ENCODE assay signal across 17 mouse cellular contexts in the genomic region with DNA sequence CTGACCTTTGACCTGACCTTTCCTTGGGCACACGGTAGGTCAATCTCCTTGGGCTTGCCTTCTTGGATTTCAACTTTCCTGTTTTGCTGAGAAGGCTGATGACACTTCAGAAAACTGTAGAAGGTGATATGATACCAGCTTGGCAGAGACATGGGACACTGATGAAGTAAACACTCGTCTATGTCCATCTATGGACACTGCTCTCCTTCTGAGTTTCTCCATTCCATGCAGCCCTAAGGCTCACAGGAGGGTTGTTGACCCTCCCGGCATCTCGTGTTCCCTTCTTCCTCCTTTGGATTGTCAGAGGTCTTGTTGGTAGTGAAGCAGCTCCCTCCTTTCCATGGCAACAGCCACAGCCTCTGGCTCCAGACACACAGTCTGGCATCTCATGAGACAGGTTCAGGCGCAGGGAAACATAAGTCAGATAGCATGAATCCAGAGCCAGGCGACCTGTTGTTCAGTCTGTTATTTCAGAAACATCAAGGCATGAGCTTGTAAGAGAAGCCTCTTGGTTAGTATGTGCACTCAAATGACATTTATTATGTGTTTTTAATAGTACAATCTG.
A peak's percentile ranks its signal among the peaks of the same experiment; 100 is the strongest.
DNase-seq lines count a peak whose midpoint lies in the region; ATAC-seq and TF ChIP-seq lines count a peak whose summit lies in the region.
"Had no signal": no experiment of that assay in that cellular context is flagged by ENCODE, and none has a peak within 500 bp of the region (broad histone marks: within the 10 kb centered on the region; RNA-seq: fewer than 3 reads in every experiment).

No protein-coding gene starts in this region.

- TF ChIP-seq CTCF in hindbrain, postnatal 0 days (IDR thresholded peaks at IDR 0.05; ENCODE audit: low read depth): no peak

- no peaks in the 10 kb centered on the region for H3K27me3 ChIP-seq in hindbrain, postnatal 0 days (ENCODE audit: insufficient read depth, low read length)
- no peaks in the 10 kb centered on the region for H3K27me3 ChIP-seq in hindbrain, embryonic 12.5 days
- H3K27me3 ChIP-seq: CH12.LX; limb, embryonic 15.5 days; midbrain, embryonic 15.5 days; neural tube, embryonic 12.5 days had no signal

- DNase-seq in cerebellum, postnatal 10 days: peak; percentile 9 to 10
- DNase-seq in cerebellum, adult 9-11 months: no peak
- peak; percentile 20 for DNase-seq in hindbrain, postnatal 0 days (ENCODE audit: low spot score)
- DNase-seq in embryo, embryonic 11 days: peak; percentile 9
- DNase-seq in layer of hippocampus, adult 8-10 months (ENCODE audit: low spot score in 2 of 2): peak; percentile 13 to 28
- DNase-seq in frontal cortex, adult 2 months (ENCODE audit: extremely low spot score in 1 of 2, low spot score in 1 of 2): no peak
- no peak for DNase-seq in cerebellum, postnatal 25 days
- DNase-seq: cerebellum, adult 18-20 months; kidney, adult 11 months; thymus, postnatal 25 days had no signal

- H3K4me1 ChIP-seq in hindbrain, postnatal 0 days (ENCODE audit: insufficient read depth, low read length): no peaks in the 10 kb centered on the region
- no peaks in the 10 kb centered on the region for H3K4me1 ChIP-seq in hindbrain, embryonic 12.5 days
- H3K4me1 ChIP-seq: midbrain, embryonic 15.5 days; neural tube, embryonic 12.5 days had no signal

- H3K27ac ChIP-seq in hindbrain, postnatal 0 days: no peak overlapping the region
- no peak overlapping the region for H3K27ac ChIP-seq in hindbrain, embryonic 12.5 days
- H3K27ac ChIP-seq: limb, embryonic 15.5 days; midbrain, embryonic 15.5 days; neural tube, embryonic 12.5 days had no signal

- no peak overlapping the region for H3K4me3 ChIP-seq in hindbrain, postnatal 0 days (ENCODE audit: low read length)
- H3K4me3 ChIP-seq in hindbrain, embryonic 12.5 days: no peak overlapping the region
- H3K4me3 ChIP-seq: limb, embryonic 15.5 days; midbrain, embryonic 15.5 days; neural tube, embryonic 12.5 days had no signal

- H3K36me3 ChIP-seq in hindbrain, postnatal 0 days (ENCODE audit: insufficient read depth, low read length): no peaks in the 10 kb centered on the region
- no peaks in the 10 kb centered on the region for H3K36me3 ChIP-seq in hindbrain, embryonic 12.5 days
- H3K36me3 ChIP-seq: limb, embryonic 15.5 days; midbrain, embryonic 15.5 days; neural tube, embryonic 12.5 days had no signal

- WGBS in hindbrain, postnatal 0 days: 61% methylated on average over 6 of the region's 6 CpGs
- 55% methylated on average over 6 of the region's 6 CpGs for WGBS in hindbrain, embryonic 12.5 days

- no peak overlapping the region for H3K4me2 ChIP-seq in hindbrain, postnatal 0 days (ENCODE audit: low read depth, low read length)
- no peak overlapping the region for H3K4me2 ChIP-seq in hindbrain, embryonic 12.5 days (replicated peaks)
- H3K4me2 ChIP-seq: limb, embryonic 15.5 days; lung, embryonic 14.5 days; midbrain, embryonic 15.5 days; neural tube, embryonic 12.5 days had no signal

- H3K9ac ChIP-seq in hindbrain, postnatal 0 days (replicated peaks; ENCODE audit: low read length): no peak overlapping the region
- H3K9ac ChIP-seq in hindbrain, embryonic 12.5 days: no peak overlapping the region
- H3K9ac ChIP-seq: limb, embryonic 15.5 days; lung, embryonic 14.5 days; midbrain, embryonic 15.5 days; neural tube, embryonic 12.5 days had no signal

- ATAC-seq in hindbrain, postnatal 0 days: peak; percentile 40; the same call in 1 of the 2 replicates
- ATAC-seq in hindbrain, embryonic 12.5 days (ENCODE audit: low FRiP score): no peak
- ATAC-seq: midbrain, embryonic 15.5 days; Patski had no signal

- no peaks in the 10 kb centered on the region for H3K9me3 ChIP-seq in hindbrain, postnatal 0 days (ENCODE audit: low read length)
- H3K9me3 ChIP-seq in hindbrain, embryonic 12.5 days (replicated peaks): no peaks in the 10 kb centered on the region
- H3K9me3 ChIP-seq: limb, embryonic 15.5 days; midbrain, embryonic 15.5 days; neural tube, embryonic 12.5 days had no signal

Comparison
In these comparisons a context has a peak if more than half of its experiments do, and no peak if none do; other contexts are left out.
1. DNase-seq: peak in cerebellum, postnatal 10 days (2 of 2), hindbrain, postnatal 0 days (single experiment), embryo, embryonic 11 days (single experiment) and layer of hippocampus, adult 8-10 months (2 of 2); none in cerebellum, adult 9-11 months (single experiment), frontal cortex, adult 2 months (0 of 2) and cerebellum, postnatal 25 days (0 of 2).